Mouse (Mus musculus): ENCODE data around the gene Pm20d2.

DNA sequence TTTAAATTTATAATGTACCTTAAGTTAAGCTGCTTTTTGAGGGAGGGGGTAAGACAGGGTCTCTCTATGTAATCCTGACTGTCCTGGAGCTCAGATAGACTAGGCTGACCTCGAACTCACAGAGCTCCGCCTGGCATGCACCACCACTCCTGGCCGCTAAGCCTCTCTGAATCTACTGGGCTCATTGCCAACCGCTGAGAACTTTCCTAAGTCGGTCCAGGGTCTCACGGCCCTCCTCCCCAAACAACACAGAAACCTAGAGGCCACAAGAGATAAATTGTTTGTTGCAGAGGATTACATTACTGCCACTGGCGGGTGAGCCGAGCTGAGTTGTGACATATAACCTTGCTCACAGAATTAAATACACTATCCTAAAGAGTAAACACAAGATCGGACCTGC is 1.4 kb downstream of the Pm20d2 start:
- TF ChIP-seq CTCF (IDR thresholded peaks at IDR 0.05; ENCODE audit: borderline replicate concordance, insufficient read depth, low read length) = no peak
- no peak for TF ChIP-seq POLR2A (IDR thresholded peaks at IDR 0.05; ENCODE audit: low read depth, low read length)
